Mouse (Mus musculus) CD4-positive, CD25-positive, alpha-beta regulatory T cell, adult 2 months (primary cell): ENCODE data around the gene Prkg2.

Experiments
- DNase-seq: peaks from one replicate; pipeline ENCODE4 v3.0.0-alpha.2; 2012; ENCODE audit warnings: low read depth, low spot score

Gene Prkg2

DNA sequence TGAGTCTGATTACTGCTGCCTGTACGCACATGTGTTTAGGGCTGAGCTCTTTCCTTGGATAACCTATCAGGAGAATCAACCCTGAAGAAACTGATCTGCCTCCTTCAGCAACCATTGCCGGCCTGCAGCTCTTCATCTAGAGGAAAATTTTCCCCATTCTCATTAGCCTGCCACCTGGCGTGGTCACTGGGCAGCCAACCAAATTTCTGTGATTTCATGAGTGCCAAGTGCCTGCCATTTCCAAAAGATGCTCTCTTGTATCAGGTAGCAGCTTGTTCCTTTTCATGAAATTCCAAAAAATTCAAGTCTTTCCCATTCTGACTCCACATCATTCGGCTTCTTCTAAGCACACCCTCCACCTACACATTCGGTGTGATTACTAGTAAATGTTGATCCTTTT lies 136.2 kb downstream of the Prkg2 start:
- no peak for DNase-seq

DNA sequence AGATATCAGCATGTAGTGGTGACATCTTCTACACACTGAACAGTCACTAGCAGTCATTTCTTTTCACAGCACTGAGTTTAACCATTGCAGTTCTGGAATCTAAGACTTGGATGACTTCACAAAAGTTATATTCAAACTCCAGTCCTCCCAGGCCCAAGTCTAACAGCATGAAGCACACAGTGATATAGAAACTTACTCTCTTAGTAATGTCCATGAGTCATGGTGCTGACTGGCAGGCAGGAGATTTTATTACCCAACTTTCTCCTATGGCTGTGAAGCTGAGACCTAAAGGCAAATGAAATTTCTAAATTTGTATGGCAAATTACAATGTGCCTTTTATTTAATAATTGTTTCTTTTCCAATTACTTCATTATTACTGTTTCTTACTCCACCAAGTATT lies 139.2 kb downstream of the Prkg2 start:
- no peak for DNase-seq

DNA sequence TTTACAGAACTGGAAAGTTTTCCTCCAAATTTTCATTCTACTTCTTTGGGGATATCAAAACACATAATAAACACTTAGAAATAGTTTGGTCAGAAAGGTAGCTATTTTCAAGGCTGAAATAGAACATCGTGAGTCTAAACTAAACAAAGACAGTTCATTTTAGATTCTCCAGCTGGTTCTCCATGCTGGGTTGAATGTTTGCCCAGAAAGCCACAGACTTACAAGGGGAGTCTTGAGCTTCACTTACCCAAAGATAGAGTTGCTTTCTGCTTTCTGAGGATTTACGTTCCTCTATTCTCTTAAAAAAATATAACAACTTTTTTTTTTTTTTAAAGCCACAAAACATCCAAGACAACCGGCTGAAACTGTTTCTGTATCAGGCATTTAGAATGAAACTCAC lies 142.9 kb downstream of the Prkg2 start:
- DNase-seq, result no peak

DNA sequence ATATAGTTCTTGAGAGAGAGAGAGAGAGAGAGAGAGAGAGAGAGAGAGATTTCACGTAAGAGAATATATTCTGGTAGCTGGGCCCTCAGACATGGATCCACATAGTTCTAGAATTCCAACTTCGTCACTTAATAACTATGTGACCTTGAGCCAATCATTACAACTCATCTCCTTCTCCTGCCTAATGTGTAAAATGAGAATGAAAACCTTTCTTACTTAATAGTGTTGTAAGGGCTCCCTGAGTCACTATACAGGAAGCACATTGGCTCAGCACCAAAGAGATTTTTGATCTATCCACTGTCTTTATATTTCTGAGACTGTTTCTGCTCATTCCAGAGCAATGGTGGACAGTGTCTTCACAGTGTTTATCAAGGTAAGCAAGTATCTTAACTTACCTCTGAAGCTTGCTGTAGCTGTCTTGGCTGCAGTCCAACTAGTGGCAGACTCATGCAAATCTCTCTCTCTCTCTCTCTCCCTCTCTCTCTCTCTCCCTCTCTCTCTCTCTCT lies 146.6 kb downstream of the Prkg2 start:
- no peak for DNase-seq

DNA sequence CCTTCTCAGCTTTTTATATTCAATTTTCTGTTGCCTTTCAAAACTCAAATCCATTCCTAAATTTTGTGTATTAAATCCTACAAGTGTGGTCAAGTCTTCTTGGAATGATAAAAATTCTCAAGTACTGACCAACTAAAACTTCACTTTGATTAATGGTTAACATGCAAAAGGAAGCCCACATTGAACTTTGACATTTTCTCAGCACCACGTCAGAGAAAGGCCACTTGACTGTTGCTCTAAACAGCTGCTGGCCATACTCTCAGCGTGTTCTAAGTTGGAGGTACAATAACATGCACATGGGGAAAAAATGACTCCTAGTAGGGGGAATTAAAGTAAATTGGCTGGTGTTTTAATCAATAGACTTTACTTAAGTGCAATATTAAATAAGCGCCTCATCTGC lies 155.1 kb downstream of the Prkg2 start:
- DNase-seq, result no peak
